Mouse (Mus musculus): ENCODE data around the gene Prr27. TPM values are rescaled to one million over a fixed set of nuclear protein-coding genes. Genes with fewer than 3 reads are reported as not detected.

The Prr27 gene
- not detected in 2 replicates for polyA plus RNA-seq (2016; fragmentation: Nextera tagmentation; extraction: Ambion mirVana)

GRCm38 (mm10) chr5:87825386-87825785, at the start of gene Prr27:
TSS of gene Prr27 (plus strand) at chr5:87825686.
- 79% methylated on average over 1 of the region's 1 CpGs for WGBS
- Histone ChIP-seq H3K9ac (no peak within 1 kb of the TSS), H3K4me2 (replicated peaks) (no peak within 1 kb of the TSS), H3K4me1 (no peaks in the 10 kb centered on the region), H3K27me3 (replicated peaks) (no peaks in the 10 kb centered on the region), H3K36me3 (no peaks in the 10 kb centered on the region), H3K27ac (no peak within 1 kb of the TSS), H3K9me3 (no peaks in the 10 kb centered on the region), H3K4me3 (no peak within 1 kb of the TSS)
- ATAC-seq (ENCODE audit: low FRiP score, low read depth): no peak

- no peaks in the 10 kb centered on the region for H3K36me3 ChIP-seq
- H3K4me3 ChIP-seq: no peak overlapping the region
- H3K9me3 ChIP-seq: no peaks in the 10 kb centered on the region
- H3K27ac ChIP-seq: no peak overlapping the region
- no peaks in the 10 kb centered on the region for H3K4me1 ChIP-seq
- H3K27me3 ChIP-seq (replicated peaks): no peaks in the 10 kb centered on the region
- WGBS: 67% methylated on average over 4 of the region's 4 CpGs
- H3K4me2 ChIP-seq (replicated peaks): no peak overlapping the region
- ATAC-seq (ENCODE audit: low FRiP score, low read depth): no peak
- H3K9ac ChIP-seq: no peak overlapping the region
Observed at GRCm38 (mm10) chr5:87782731-87783130, 42.8 kb upstream of the Prr27 start.

- Histone ChIP-seq H3K4me1 (no peaks in the 10 kb centered on the region), H3K27me3 (replicated peaks) (no peaks in the 10 kb centered on the region), H3K4me3 (no peak within 1 kb of the TSS), H3K9me3 (no peaks in the 10 kb centered on the region), H3K36me3 (no peaks in the 10 kb centered on the region), H3K4me2 (replicated peaks) (no peak within 1 kb of the TSS), H3K27ac (no peak within 1 kb of the TSS), H3K9ac (no peak within 1 kb of the TSS)
- ATAC-seq (ENCODE audit: low FRiP score, low read depth): no peak
- 82% methylated on average over 2 of the region's 2 CpGs for WGBS
Observed at GRCm38 (mm10) chr5:87807782-87808181, 17.7 kb upstream of the Prr27 start, which contains the start of gene Csn1s2b. TSS of gene Csn1s2b (plus strand) at chr5:87808082.

GRCm38 (mm10) chr5:87809253-87809652, 16.2 kb upstream of the Prr27 start:
- Histone ChIP-seq H3K27ac (no peak overlapping the region), H3K4me3 (no peak overlapping the region), H3K36me3 (no peaks in the 10 kb centered on the region), H3K9ac (no peak overlapping the region), H3K27me3 (replicated peaks) (no peaks in the 10 kb centered on the region), H3K4me2 (replicated peaks) (no peak overlapping the region), H3K4me1 (no peaks in the 10 kb centered on the region), H3K9me3 (no peaks in the 10 kb centered on the region)
- no peak for ATAC-seq (ENCODE audit: low FRiP score, low read depth)
- 73% methylated on average over 2 of the region's 2 CpGs for WGBS

DNA sequence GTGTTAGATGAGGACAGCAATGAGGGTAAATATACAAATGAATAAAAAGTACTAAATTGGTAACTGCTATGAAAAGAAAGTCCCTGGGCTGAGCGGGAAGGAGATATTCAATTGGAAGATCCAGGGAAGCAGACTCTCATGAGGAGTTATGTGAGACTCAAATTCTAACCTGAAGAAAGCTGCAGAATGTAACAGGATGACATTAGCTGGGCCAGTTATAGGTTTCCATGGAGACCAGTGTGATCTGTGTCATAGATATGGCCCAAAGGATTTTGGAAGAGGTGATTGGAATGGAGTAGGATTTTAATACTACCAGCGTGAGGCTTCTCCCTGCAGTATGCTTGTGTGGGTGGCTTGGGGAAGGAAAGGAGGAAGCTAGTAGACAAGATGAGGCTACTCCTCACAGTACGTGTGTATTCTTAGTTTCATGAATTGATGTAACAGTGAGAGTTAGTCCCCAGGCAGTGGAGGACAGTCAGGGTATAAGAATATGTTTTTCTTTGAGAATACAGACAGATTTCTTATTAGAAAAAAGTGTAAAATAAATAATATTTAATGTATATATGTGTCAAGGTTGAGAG, 29.7 kb downstream of the Prr27 start:
- Histone ChIP-seq H3K36me3 (no peaks in the 10 kb centered on the region), H3K4me1 (no peaks in the 10 kb centered on the region), H3K4me3 (no peak overlapping the region), H3K4me2 (replicated peaks) (no peak overlapping the region), H3K9me3 (no peaks in the 10 kb centered on the region), H3K9ac (no peak overlapping the region), H3K27me3 (replicated peaks) (no peaks in the 10 kb centered on the region), H3K27ac (no peak overlapping the region)
- WGBS: 80% methylated on average over 3 of the region's 3 CpGs
- ATAC-seq (ENCODE audit: low FRiP score, low read depth): no peak

GRCm38 (mm10) chr5:87870084-87870483, 44.6 kb downstream of the Prr27 start:
- no peak overlapping the region for H3K4me2 ChIP-seq (replicated peaks)
- H3K27ac ChIP-seq: no peak overlapping the region
- no peaks in the 10 kb centered on the region for H3K27me3 ChIP-seq (replicated peaks)
- ATAC-seq (ENCODE audit: low FRiP score, low read depth): no peak
- H3K4me3 ChIP-seq: no peak overlapping the region
- H3K36me3 ChIP-seq: no peaks in the 10 kb centered on the region
- WGBS: 71% methylated on average over 2 of the region's 2 CpGs
- H3K4me1 ChIP-seq: no peaks in the 10 kb centered on the region
- H3K9me3 ChIP-seq: no peaks in the 10 kb centered on the region
- H3K9ac ChIP-seq: no peak overlapping the region

DNA sequence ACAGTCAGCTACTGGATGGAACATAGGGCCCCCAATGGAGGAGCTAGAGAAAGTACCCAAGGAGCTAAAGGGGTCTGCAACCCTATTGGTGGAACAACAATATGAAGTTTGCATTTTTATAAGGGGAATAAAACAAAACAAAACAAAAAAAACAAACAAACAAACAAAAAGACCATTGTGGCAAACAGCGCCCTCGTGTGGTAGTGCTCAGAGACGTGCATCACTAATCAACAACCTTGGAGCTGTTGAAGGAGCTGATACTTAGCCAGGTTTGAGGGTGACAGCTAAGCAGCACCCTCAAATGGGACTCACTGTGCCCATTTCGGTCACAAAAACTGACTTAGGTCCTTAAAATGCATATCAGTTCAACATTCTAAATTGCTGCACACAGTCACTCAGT, 45.9 kb downstream of the Prr27 start:
- Histone ChIP-seq H3K4me1 (no peaks in the 10 kb centered on the region), H3K9ac (no peak overlapping the region), H3K36me3 (no peaks in the 10 kb centered on the region), H3K27ac (no peak overlapping the region), H3K27me3 (replicated peaks) (no peaks in the 10 kb centered on the region), H3K4me2 (replicated peaks) (no peak overlapping the region), H3K9me3 (no peaks in the 10 kb centered on the region), H3K4me3 (no peak overlapping the region)
- ATAC-seq (ENCODE audit: low FRiP score, low read depth): no peak
- 40% methylated on average over 4 of the region's 4 CpGs for WGBS

GRCm38 (mm10) chr5:87884729-87885128, 59.2 kb downstream of the Prr27 start, which contains the start of gene Odam:
TSS of gene Odam (plus strand) at chr5:87885029.
- ATAC-seq (ENCODE audit: low FRiP score, low read depth): no peak
- no peak within 1 kb of the TSS for H3K4me3 ChIP-seq
- H3K36me3 ChIP-seq: no peaks in the 10 kb centered on the region
- H3K4me1 ChIP-seq: no peaks in the 10 kb centered on the region
- no peak within 1 kb of the TSS for H3K27ac ChIP-seq
- no peak within 1 kb of the TSS for H3K4me2 ChIP-seq (replicated peaks)
- 87% methylated on average over 1 of the region's 1 CpGs for WGBS
- no peak within 1 kb of the TSS for H3K9ac ChIP-seq
- no peaks in the 10 kb centered on the region for H3K27me3 ChIP-seq (replicated peaks)
- no peaks in the 10 kb centered on the region for H3K9me3 ChIP-seq

Other genes starting within 250 kb of the Prr27 start
- gene Sult1e1, start 234.1 kb upstream of the Prr27 start, polyA plus RNA-seq (2016; fragmentation: Nextera tagmentation; extraction: Ambion mirVana): not detected in 2 replicates
- not detected in 2 replicates for gene Csn1s1, start 159.5 kb upstream of the Prr27 start, polyA plus RNA-seq (2016; fragmentation: Nextera tagmentation; extraction: Ambion mirVana)
- gene Csn2, start 126.1 kb upstream of the Prr27 start, polyA plus RNA-seq (2016; fragmentation: Nextera tagmentation; extraction: Ambion mirVana): not detected in 2 replicates
- not detected in 2 replicates for gene Csn1s2a, start 51.1 kb upstream of the Prr27 start, polyA plus RNA-seq (2016; fragmentation: Nextera tagmentation; extraction: Ambion mirVana)
- gene Csn1s2b, start 17.6 kb upstream of the Prr27 start, polyA plus RNA-seq (2016; fragmentation: Nextera tagmentation; extraction: Ambion mirVana): not detected in 2 replicates
- not detected in 2 replicates for gene Odam, start 59.3 kb downstream of the Prr27 start, polyA plus RNA-seq (2016; fragmentation: Nextera tagmentation; extraction: Ambion mirVana)
- gene Csn3, start 99.9 kb downstream of the Prr27 start, polyA plus RNA-seq (2016; fragmentation: Nextera tagmentation; extraction: Ambion mirVana): 0.20 and 0.31 TPM in 2 replicates
- not detected in 2 replicates for gene 2310003L06Rik, start 143.8 kb downstream of the Prr27 start, polyA plus RNA-seq (2016; fragmentation: Nextera tagmentation; extraction: Ambion mirVana)
- gene Gm28434, start 143.8 kb downstream of the Prr27 start, polyA plus RNA-seq (2016; fragmentation: Nextera tagmentation; extraction: Ambion mirVana): not detected in 2 replicates
- gene Cabs1, start 153.8 kb downstream of the Prr27 start, polyA plus RNA-seq (2016; fragmentation: Nextera tagmentation; extraction: Ambion mirVana): not detected in 2 replicates
- gene Smr3a, start 176.9 kb downstream of the Prr27 start, polyA plus RNA-seq (2016; fragmentation: Nextera tagmentation; extraction: Ambion mirVana): not detected in 2 replicates